Mouse (Mus musculus) macrophage (primary cell): Measurements from ENCODE around the gene Clnk. TPM values are rescaled to one million over a fixed set of nuclear protein-coding genes. Genes with fewer than 3 reads are reported as not detected.

ENCODE experiments used
- polyA plus RNA-seq: library from polyadenylated mRNA; stranded (reverse); fragments of 250-400 nt; gene quantifications from 3 replicates; pipeline ENCODE4 v1.2.4, GENCODE M21; 2018; ENCODE audit warnings: inconsistent platforms

Clnk gene
- polyA plus RNA-seq, 1 experiment from 2014 or later = not detected

Other genes with a start within 250 kb of the Clnk start
- 1.0 to 2.6 TPM (median 2.0 TPM) in 3 replicates for gene Zfp518b, start 192.0 kb downstream of the Clnk start, polyA plus RNA-seq